Mouse (Mus musculus) hindbrain, embryonic 12.5 days (tissue): Measurements from ENCODE around the gene Maf. TPM values are rescaled to one million over a fixed set of nuclear protein-coding genes. Genes with fewer than 3 reads are reported as not detected.

Experiments
- ATAC-seq: fragments of 200-750 bp; cut with Nextera tagmentation; 2 replicates; pipeline ENCODE4 v1.8.0; 2017; ENCODE audit warnings: moderate TSS enrichment; ENCODE audit not compliant: low FRiP score
- H3K27ac ChIP-seq: fragments of 300-500 bp; sonication (generic); 2 replicates; pipeline ENCODE4 v1.5.1; 2016; ENCODE audit warnings: mild to moderate bottlenecking
- H3K27me3 ChIP-seq: fragments of 300-500 bp; sonication (generic); 2 replicates; pipeline ENCODE4 v1.6.1; 2016; ENCODE audit warnings: mild to moderate bottlenecking
- H3K36me3 ChIP-seq: fragments of 300-500 bp; sonication (generic); 2 replicates; pipeline ENCODE4 v1.6.1; 2016; ENCODE audit warnings: mild to moderate bottlenecking
- H3K4me1 ChIP-seq: fragments of 300-500 bp; sonication (generic); 2 replicates; pipeline ENCODE4 v1.6.1; 2016
- H3K4me2 ChIP-seq: fragments of 300-500 bp; sonication (generic); replicated peaks from 2 replicates; pipeline ENCODE4 v1.6.1; 2016; ENCODE audit warnings: mild to moderate bottlenecking
- H3K4me3 ChIP-seq: fragments of 300-500 bp; sonication (generic); 2 replicates; pipeline ENCODE4 v1.5.1; 2016; ENCODE audit warnings: mild to moderate bottlenecking
- H3K9ac ChIP-seq: fragments of 300-500 bp; sonication (generic); 2 replicates; pipeline ENCODE4 v1.6.1; 2016; ENCODE audit warnings: mild to moderate bottlenecking, moderate library complexity
- H3K9me3 ChIP-seq: fragments of 300-500 bp; sonication (generic); replicated peaks from 2 replicates; pipeline ENCODE4 v1.6.1; 2016; ENCODE audit warnings: mild to moderate bottlenecking
- WGBS: fragments of 180-500 bp; shearing (Covaris S2); methylation state at CpG from one replicate; pipeline ENCODE4 v1.1.7; 2016; 5-methylcytosine and 5-hydroxymethylcytosine counted together
- polyA plus RNA-seq: library from polyadenylated mRNA; unstranded; fragments of >200 nt; fragmentation: Nextera tagmentation; extraction: Ambion mirVana; gene quantifications from 2 replicates; pipeline ENCODE4 v1.2.1, GENCODE M21; 2016

Maf gene
- 7.4 and 8.5 TPM in 2 replicates for polyA plus RNA-seq

DNA sequence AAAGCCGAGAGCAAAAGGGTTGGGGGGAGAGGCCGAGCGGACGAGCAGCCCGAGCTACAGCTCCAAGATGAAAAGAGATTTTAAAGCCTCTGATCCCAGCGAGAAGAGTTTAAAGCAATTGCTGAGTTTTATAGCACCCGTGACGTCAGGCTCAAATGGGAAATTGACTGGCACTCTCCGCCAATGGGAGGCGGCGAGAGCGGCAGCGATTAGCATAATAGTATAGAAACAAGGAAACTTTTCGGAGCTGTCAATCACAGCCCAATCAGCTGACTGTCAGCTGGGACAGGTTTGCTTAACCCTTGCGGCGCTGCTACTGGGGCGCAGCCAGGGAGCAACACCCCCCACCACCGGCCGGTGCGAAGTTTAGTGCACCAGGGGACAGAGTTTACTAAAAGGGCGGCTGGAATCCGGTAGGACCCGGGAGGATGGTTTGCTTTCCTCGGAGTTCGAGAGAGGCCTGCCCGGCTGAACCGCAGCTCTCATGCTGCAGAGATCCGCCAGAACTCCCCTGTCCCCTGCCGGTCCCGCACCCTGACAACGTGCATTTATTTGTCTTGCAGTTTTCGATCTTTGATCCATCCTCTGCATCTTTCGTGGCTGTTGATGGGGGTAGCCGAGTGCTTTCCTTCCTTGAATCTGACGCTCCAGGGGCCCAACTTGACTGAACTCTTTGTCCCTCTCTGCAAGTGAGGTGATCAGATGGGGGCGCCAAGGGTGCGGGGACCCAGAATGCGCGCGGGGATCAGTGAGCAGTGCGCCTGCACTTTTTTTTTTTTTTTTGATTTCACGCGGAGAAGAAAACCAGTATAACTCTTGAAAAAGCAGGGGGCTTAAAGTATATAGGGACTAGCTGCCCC lies at the start of gene Maf:
TSS of gene Maf (minus strand) at position 64 of the 860 bp plus-strand sequence.
- Histone ChIP-seq H3K4me2 (peak within 1 kb of the TSS; percentile 78), H3K9me3 (no peaks in the 10 kb centered on the region), H3K36me3 (no peaks in the 10 kb centered on the region), H3K4me3 (peak within 1 kb of the TSS; percentile 65), H3K9ac (peak within 1 kb of the TSS; percentile 75), H3K4me1 (peaks cover 30% of the 10 kb centered on the region), H3K27ac (peak within 1 kb of the TSS; percentile 88), H3K27me3 (peaks cover 6% of the 10 kb centered on the region)
- WGBS: under 1% methylated on average over 43 of the region's 43 CpGs
- peak; percentile 43 for ATAC-seq

DNA sequence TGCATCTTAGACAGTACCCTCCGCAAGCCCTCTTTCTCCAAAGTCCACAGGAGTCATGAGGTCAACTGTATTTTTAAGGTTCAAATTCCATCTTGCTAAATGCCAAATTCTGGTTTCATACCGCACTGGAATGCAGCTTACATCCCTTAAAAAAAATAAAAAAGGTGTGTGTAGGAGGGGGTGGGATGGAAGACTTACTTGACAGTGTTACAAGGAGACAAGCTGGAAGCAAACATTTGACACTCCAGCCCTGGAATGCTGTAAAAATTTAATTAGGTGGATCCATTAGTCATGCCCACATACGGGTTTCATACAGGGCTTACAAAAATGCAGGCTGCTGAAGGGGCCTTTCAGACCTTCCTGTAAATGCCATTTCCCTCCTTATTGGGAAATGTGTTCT lies 49.4 kb upstream of the Maf start:
- no peaks in the 10 kb centered on the region for H3K9me3 ChIP-seq
- no peak overlapping the region for H3K9ac ChIP-seq
- no peaks in the 10 kb centered on the region for H3K36me3 ChIP-seq
- H3K27ac ChIP-seq: no peak overlapping the region
- no peaks in the 10 kb centered on the region for H3K4me1 ChIP-seq
- no peaks in the 10 kb centered on the region for H3K27me3 ChIP-seq
- no peak overlapping the region for H3K4me3 ChIP-seq
- H3K4me2 ChIP-seq: no peak overlapping the region
- WGBS: 71% methylated on average over 3 of the region's 3 CpGs
- ATAC-seq: no peak

GRCm38 (mm10) chr8:115756027-115756426 lies 48.4 kb upstream of the Maf start:
- Histone ChIP-seq H3K9ac (no peak overlapping the region), H3K4me1 (no peaks in the 10 kb centered on the region), H3K27ac (no peak overlapping the region), H3K27me3 (no peaks in the 10 kb centered on the region), H3K9me3 (no peaks in the 10 kb centered on the region), H3K36me3 (no peaks in the 10 kb centered on the region), H3K4me3 (no peak overlapping the region), H3K4me2 (no peak overlapping the region)
- WGBS: 90% methylated on average over 2 of the region's 2 CpGs
- ATAC-seq: no peak

DNA sequence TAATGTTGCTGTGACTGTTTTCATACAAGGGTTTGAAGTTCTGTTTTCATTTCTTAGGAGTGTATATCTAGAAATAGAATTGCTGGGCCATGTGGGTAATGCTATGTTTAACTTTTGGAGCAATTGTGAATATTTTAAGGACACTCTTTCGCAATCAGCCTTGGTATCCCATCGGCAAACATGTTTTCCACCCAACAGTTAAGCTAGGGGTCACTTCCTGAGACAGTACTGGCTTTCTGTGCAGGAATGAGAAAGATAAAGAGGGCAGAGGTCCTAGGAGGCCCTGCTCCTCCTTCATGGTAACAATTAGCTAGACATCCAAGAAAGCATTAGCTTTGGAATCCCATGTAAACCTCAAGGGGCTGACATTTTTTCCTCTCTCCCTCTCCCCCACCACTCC lies 47.1 kb upstream of the Maf start:
- WGBS: 74% methylated on average over 2 of the region's 2 CpGs
- Histone ChIP-seq H3K27ac (no peak overlapping the region), H3K9ac (no peak overlapping the region), H3K4me3 (no peak overlapping the region), H3K4me1 (no peaks in the 10 kb centered on the region), H3K27me3 (no peaks in the 10 kb centered on the region), H3K9me3 (no peaks in the 10 kb centered on the region), H3K4me2 (no peak overlapping the region), H3K36me3 (no peaks in the 10 kb centered on the region)
- ATAC-seq: no peak

GRCm38 (mm10) chr8:115753801-115754200 lies 46.2 kb upstream of the Maf start:
- no peaks in the 10 kb centered on the region for H3K4me1 ChIP-seq
- H3K27me3 ChIP-seq: no peaks in the 10 kb centered on the region
- no peaks in the 10 kb centered on the region for H3K36me3 ChIP-seq
- ATAC-seq: no peak
- WGBS: 62% methylated on average over 8 of the region's 8 CpGs
- H3K9me3 ChIP-seq: no peaks in the 10 kb centered on the region
- H3K9ac ChIP-seq: no peak overlapping the region
- no peak overlapping the region for H3K27ac ChIP-seq
- H3K4me3 ChIP-seq: no peak overlapping the region
- no peak overlapping the region for H3K4me2 ChIP-seq

- H3K36me3 ChIP-seq: no peaks in the 10 kb centered on the region
- H3K9ac ChIP-seq: no peak overlapping the region
- no peaks in the 10 kb centered on the region for H3K9me3 ChIP-seq
- no peak overlapping the region for H3K27ac ChIP-seq
- 0 out of 2 replicates have a peak, but pooled peaks cover 3% of the 10 kb centered on the region for H3K4me1 ChIP-seq
- no peaks in the 10 kb centered on the region for H3K27me3 ChIP-seq
- no peak overlapping the region for H3K4me2 ChIP-seq
- no peak overlapping the region for H3K4me3 ChIP-seq
- no peak for ATAC-seq
- 71% methylated on average over 10 of the region's 10 CpGs for WGBS
These were observed 39.8 kb upstream of the Maf start for GRCm38 (mm10) chr8:115747426-115747825.

- no peaks in the 10 kb centered on the region for H3K27me3 ChIP-seq
- 75% methylated on average over 2 of the region's 2 CpGs for WGBS
These were observed 38.1 kb upstream of the Maf start for GRCm38 (mm10) chr8:115745648-115746047.

DNA sequence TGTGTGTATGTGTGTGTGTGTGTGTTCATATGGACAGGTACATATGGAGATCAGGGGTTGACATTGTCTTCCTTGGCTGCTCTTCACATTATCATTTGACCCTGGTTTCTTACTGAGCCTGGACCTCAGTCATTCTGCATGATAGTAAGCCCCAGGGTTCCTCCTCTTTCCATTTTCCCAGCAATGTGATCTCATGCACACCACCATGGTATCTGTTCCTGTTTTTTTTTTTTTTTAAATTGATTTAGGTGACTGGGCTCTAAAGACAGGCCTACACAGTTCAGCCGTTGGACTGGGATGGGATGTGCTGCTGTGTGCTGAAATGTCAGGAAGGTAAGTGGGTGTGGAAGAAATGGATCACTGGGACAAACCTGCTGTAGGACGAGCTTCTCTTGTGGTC lies 35.8 kb upstream of the Maf start:
- 0 out of 2 replicates have a peak, but pooled peaks cover 3% of the 10 kb centered on the region for H3K4me1 ChIP-seq
- no peak overlapping the region for H3K27ac ChIP-seq
- H3K36me3 ChIP-seq: no peaks in the 10 kb centered on the region
- H3K4me3 ChIP-seq: no peak overlapping the region
- H3K9ac ChIP-seq: no peak overlapping the region
- 69% methylated on average over 2 of the region's 2 CpGs for WGBS
- no peak for ATAC-seq
- no peak overlapping the region for H3K4me2 ChIP-seq
- no peaks in the 10 kb centered on the region for H3K9me3 ChIP-seq
- no peaks in the 10 kb centered on the region for H3K27me3 ChIP-seq

More at GRCm38 (mm10) chr8:115745648-115746047, 38.1 kb upstream of the Maf start:
- no peak for ATAC-seq
- Histone ChIP-seq H3K9me3 (no peaks in the 10 kb centered on the region), H3K36me3 (no peaks in the 10 kb centered on the region), H3K9ac (no peak overlapping the region), H3K4me3 (no peak overlapping the region), H3K4me1 (0 out of 2 replicates have a peak, but pooled peaks cover 3% of the 10 kb centered on the region), H3K4me2 (no peak overlapping the region), H3K27ac (no peak overlapping the region)

GRCm38 (mm10) chr8:115742646-115743045 lies 35.1 kb upstream of the Maf start:
- 94% methylated on average over 6 of the region's 6 CpGs for WGBS
- Histone ChIP-seq H3K27ac (no peak overlapping the region), H3K9ac (no peak overlapping the region), H3K36me3 (no peaks in the 10 kb centered on the region), H3K4me3 (no peak overlapping the region), H3K4me1 (0 out of 2 replicates have a peak, but pooled peaks cover 3% of the 10 kb centered on the region), H3K9me3 (0 out of 2 replicates have a peak, but pooled peaks cover under 1% of the 10 kb centered on the region), H3K27me3 (no peaks in the 10 kb centered on the region), H3K4me2 (no peak overlapping the region)
- no peak for ATAC-seq

GRCm38 (mm10) chr8:115741964-115742363 lies 34.4 kb upstream of the Maf start:
- Histone ChIP-seq H3K36me3 (no peaks in the 10 kb centered on the region), H3K9ac (no peak overlapping the region), H3K9me3 (0 out of 2 replicates have a peak, but pooled peaks cover 4% of the 10 kb centered on the region), H3K4me3 (no peak overlapping the region), H3K4me1 (no peaks in the 10 kb centered on the region), H3K4me2 (no peak overlapping the region), H3K27ac (no peak overlapping the region), H3K27me3 (no peaks in the 10 kb centered on the region)
- 91% methylated on average over 6 of the region's 6 CpGs for WGBS
- no peak for ATAC-seq

DNA sequence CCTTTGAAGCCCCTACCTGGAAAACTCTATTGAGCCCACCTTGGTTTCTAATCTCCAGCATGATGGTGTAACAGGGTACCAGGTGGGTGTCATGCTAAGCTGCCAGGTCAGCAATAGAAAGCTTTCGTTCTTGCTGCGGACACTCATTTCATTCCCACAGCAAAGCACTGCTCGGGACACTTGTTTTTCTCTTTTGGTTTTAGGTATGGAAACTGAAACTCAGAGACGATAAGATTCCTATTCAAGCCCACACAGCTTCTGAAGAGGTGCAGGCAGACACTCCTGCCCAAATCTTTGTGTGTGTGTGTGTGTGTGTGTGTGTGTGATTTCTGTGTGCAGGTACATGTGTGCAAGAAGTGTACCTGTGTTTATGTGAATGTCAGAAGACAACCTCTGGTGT lies 32.2 kb upstream of the Maf start:
- no peak for ATAC-seq
- Histone ChIP-seq H3K36me3 (no peaks in the 10 kb centered on the region), H3K9ac (no peak overlapping the region), H3K4me3 (no peak overlapping the region), H3K4me2 (no peak overlapping the region), H3K27me3 (no peaks in the 10 kb centered on the region), H3K9me3 (0 out of 2 replicates have a peak, but pooled peaks cover 4% of the 10 kb centered on the region), H3K27ac (no peak overlapping the region), H3K4me1 (no peaks in the 10 kb centered on the region)
- WGBS: 93% methylated on average over 4 of the region's 4 CpGs

DNA sequence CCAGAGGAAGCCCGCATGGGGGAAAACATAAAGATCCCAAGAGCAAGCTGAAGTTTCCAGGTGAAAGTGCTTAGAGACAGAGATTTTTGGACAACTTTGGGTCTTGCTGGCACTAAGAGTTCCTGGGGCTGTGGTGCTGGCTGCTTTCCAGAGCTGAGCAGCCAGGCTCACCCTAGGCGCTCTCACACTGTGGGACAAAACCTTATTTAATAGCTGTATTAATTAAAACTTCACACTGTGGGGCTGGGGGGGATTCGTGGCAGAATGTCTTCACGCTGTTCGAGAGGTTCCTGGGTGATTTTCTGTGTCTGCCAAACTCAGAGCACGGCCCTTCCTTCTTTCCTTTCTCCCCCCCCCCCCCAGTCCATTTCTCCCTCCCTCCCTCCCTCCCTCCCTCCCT lies 24.8 kb upstream of the Maf start:
- H3K4me3 ChIP-seq: no peak overlapping the region
- ATAC-seq: no peak

GRCm38 (mm10) chr8:115726807-115727206 lies 19.2 kb upstream of the Maf start:
- Histone ChIP-seq H3K4me3 (no peak overlapping the region), H3K9ac (no peak overlapping the region), H3K36me3 (no peaks in the 10 kb centered on the region), H3K4me1 (no peaks in the 10 kb centered on the region), H3K27me3 (no peaks in the 10 kb centered on the region), H3K27ac (no peak overlapping the region), H3K9me3 (no peaks in the 10 kb centered on the region), H3K4me2 (no peak overlapping the region)
- no peak for ATAC-seq
- 85% methylated on average over 3 of the region's 3 CpGs for WGBS

More for the DNA sequence above, 24.8 kb upstream of the Maf start:
- no peaks in the 10 kb centered on the region for H3K4me1 ChIP-seq
- H3K9ac ChIP-seq: no peak overlapping the region
- no peaks in the 10 kb centered on the region for H3K27me3 ChIP-seq
- no peak overlapping the region for H3K4me2 ChIP-seq
- H3K9me3 ChIP-seq: 0 out of 2 replicates have a peak, but pooled peaks cover 1% of the 10 kb centered on the region
- H3K27ac ChIP-seq: no peak overlapping the region
- WGBS: 64% methylated on average over 6 of the region's 6 CpGs
- H3K36me3 ChIP-seq: no peaks in the 10 kb centered on the region
